Mouse (Mus musculus): Measurements from ENCODE around the gene Dnase1l3.

Dnase1l3 gene

GRCm38 (mm10) chr14:7974643-7975042 is 19.7 kb downstream of the Dnase1l3 start:
- no peak for DNase-seq

- no peak for DNase-seq
Measured at GRCm38 (mm10) chr14:7971889-7972493, 22.4 kb downstream of the Dnase1l3 start.

- DNase-seq, result peak; percentile 71
Measured at GRCm38 (mm10) chr14:7964219-7964889, 30.0 kb downstream of the Dnase1l3 start.

- DNase-seq, result no peak
Measured at GRCm38 (mm10) chr14:7963160-7963559, 31.2 kb downstream of the Dnase1l3 start.

- no peak for DNase-seq
Measured at GRCm38 (mm10) chr14:7962626-7963025, 31.7 kb downstream of the Dnase1l3 start.

GRCm38 (mm10) chr14:7961714-7962113 is 32.7 kb downstream of the Dnase1l3 start:
- DNase-seq, result no peak

GRCm38 (mm10) chr14:7960616-7961015 is 33.8 kb downstream of the Dnase1l3 start:
- DNase-seq, result peak; percentile 42

- DNase-seq, result no peak
Measured at GRCm38 (mm10) chr14:7957049-7957448, 37.3 kb downstream of the Dnase1l3 start, which contains the start of gene Gm45521. TSS of gene Gm45521 (plus strand) at chr14:7957288.

- DNase-seq, result no peak
Measured at GRCm38 (mm10) chr14:7956427-7956826, 37.9 kb downstream of the Dnase1l3 start.

GRCm38 (mm10) chr14:7954071-7954471 is 40.3 kb downstream of the Dnase1l3 start:
- DNase-seq, result no peak

GRCm38 (mm10) chr14:7952610-7953254 is 41.6 kb downstream of the Dnase1l3 start:
- DNase-seq, result peak; percentile 22

GRCm38 (mm10) chr14:7951234-7951633 is 43.1 kb downstream of the Dnase1l3 start:
- DNase-seq, result no peak

- no peak for DNase-seq
Measured at GRCm38 (mm10) chr14:7945261-7945660, 49.1 kb downstream of the Dnase1l3 start.

GRCm38 (mm10) chr14:7944349-7945039 is 49.9 kb downstream of the Dnase1l3 start:
- DNase-seq, result no peak

GRCm38 (mm10) chr14:7943801-7944135 is 50.6 kb downstream of the Dnase1l3 start:
- DNase-seq, result no peak

GRCm38 (mm10) chr14:7943101-7943800 is 51.1 kb downstream of the Dnase1l3 start:
- DNase-seq, result peak; percentile 27

- no peak for DNase-seq
Measured at GRCm38 (mm10) chr14:7941413-7941812, 53.0 kb downstream of the Dnase1l3 start.

GRCm38 (mm10) chr14:7938809-7939784 is 55.3 kb downstream of the Dnase1l3 start:
- peak; percentile 22 for DNase-seq

- DNase-seq, result peak; percentile 23
Measured at GRCm38 (mm10) chr14:7937052-7937630, 57.2 kb downstream of the Dnase1l3 start.

- DNase-seq, result no peak
Measured at GRCm38 (mm10) chr14:7934166-7934565, 60.2 kb downstream of the Dnase1l3 start.

GRCm38 (mm10) chr14:7932151-7932550 is 62.2 kb downstream of the Dnase1l3 start:
- DNase-seq, result no peak
